Mouse (Mus musculus): ENCODE data around the gene Hsd3b7.
"Not testable (repeated sequence)": the region's sequence is repeated elsewhere in the genome, so short reads cannot be mapped to it uniquely, and the experiment has no call there.

Gene Hsd3b7

GRCm38 (mm10) chr7:127775837-127776236, 24.6 kb upstream of the Hsd3b7 start:
- DNase-seq (ENCODE audit: low spot score): not testable (repeated sequence)

GRCm38 (mm10) chr7:127776426-127776825, 24.0 kb upstream of the Hsd3b7 start, which contains the start of gene Setd1a:
Gene Setd1a (plus strand): TSS chr7:127776670.
- DNase-seq (ENCODE audit: low spot score): peak; percentile 65

- peak; percentile 85 for DNase-seq (ENCODE audit: low spot score)
These were observed 23.4 kb upstream of the Hsd3b7 start for GRCm38 (mm10) chr7:127776878-127777473.

- no peak for DNase-seq (ENCODE audit: low spot score)
These were observed 22.7 kb upstream of the Hsd3b7 start for GRCm38 (mm10) chr7:127777474-127778266.

GRCm38 (mm10) chr7:127778350-127778749, 22.1 kb upstream of the Hsd3b7 start:
- no peak for DNase-seq (ENCODE audit: low spot score)

GRCm38 (mm10) chr7:127785308-127785707, 15.1 kb upstream of the Hsd3b7 start, which contains the start of gene Gm49388:
Gene Gm49388 (plus strand): TSS chr7:127785608.
- DNase-seq (ENCODE audit: low spot score): no peak

- DNase-seq (ENCODE audit: low spot score): no peak
These were observed 3.1 kb upstream of the Hsd3b7 start for GRCm38 (mm10) chr7:127797076-127797845.

GRCm38 (mm10) chr7:127798591-127798990, 1.8 kb upstream of the Hsd3b7 start:
- DNase-seq (ENCODE audit: low spot score): no peak

- DNase-seq (ENCODE audit: low spot score): no peak
These were observed 1.2 kb upstream of the Hsd3b7 start for GRCm38 (mm10) chr7:127799211-127799610.

- DNase-seq (ENCODE audit: low spot score): no peak
These were observed 666 bp upstream of the Hsd3b7 start for GRCm38 (mm10) chr7:127799738-127800137.

- DNase-seq (ENCODE audit: low spot score): no peak
These were observed 712 bp downstream of the Hsd3b7 start for GRCm38 (mm10) chr7:127801010-127801621.

- DNase-seq (ENCODE audit: low spot score): no peak
These were observed 1.9 kb downstream of the Hsd3b7 start for GRCm38 (mm10) chr7:127802313-127802712.

GRCm38 (mm10) chr7:127808821-127809220, 8.4 kb downstream of the Hsd3b7 start:
- no peak for DNase-seq (ENCODE audit: low spot score)

GRCm38 (mm10) chr7:127809846-127810245, 9.4 kb downstream of the Hsd3b7 start:
- DNase-seq (ENCODE audit: low spot score): no peak

- no peak for DNase-seq (ENCODE audit: low spot score)
These were observed 10.2 kb downstream of the Hsd3b7 start for GRCm38 (mm10) chr7:127810650-127811049.

- DNase-seq (ENCODE audit: low spot score): no peak
These were observed 10.8 kb downstream of the Hsd3b7 start for GRCm38 (mm10) chr7:127811240-127811639.

GRCm38 (mm10) chr7:127812292-127812691, 11.9 kb downstream of the Hsd3b7 start:
- no peak for DNase-seq (ENCODE audit: low spot score)

GRCm38 (mm10) chr7:127813821-127814220, 13.4 kb downstream of the Hsd3b7 start:
- DNase-seq (ENCODE audit: low spot score): no peak

- DNase-seq (ENCODE audit: low spot score): no peak
These were observed 14.0 kb downstream of the Hsd3b7 start for GRCm38 (mm10) chr7:127814241-127814921.

- DNase-seq (ENCODE audit: low spot score): no peak
These were observed 14.8 kb downstream of the Hsd3b7 start for GRCm38 (mm10) chr7:127815116-127815665.
